Mouse (Mus musculus) spleen, adult 2 months (tissue): Measurements from ENCODE around the gene Cd59a.

Source experiments
- CTCF ChIP-seq: fragments of 200-500 bp; IDR thresholded peaks from 2 replicates; pipeline ENCODE4 v1.5.1; 2011; ENCODE audit warnings: mild to moderate bottlenecking, inconsistent platforms; ENCODE audit not compliant: insufficient read depth, insufficient read length, insufficient replicate concordance; ENCODE audit errors: extremely low read depth
- POLR2A ChIP-seq: fragments of 200-500 bp; IDR thresholded peaks from 2 replicates; pipeline ENCODE4 v1.6.1; 2011; ENCODE audit warnings: low read depth, low read length, inconsistent platforms

GRCm38 (mm10) chr2:104095741-104096213 lies at the start of gene Cd59a:
- TF ChIP-seq CTCF: no peak
- TF ChIP-seq POLR2A: no peak
